Mouse (Mus musculus): ENCODE data around the gene Znrd1. TPM values are rescaled to one million over a fixed set of nuclear protein-coding genes. Genes with fewer than 3 reads are reported as not detected.
"Not testable (repeated sequence)": the region's sequence is repeated elsewhere in the genome, so short reads cannot be mapped to it uniquely, and the experiment has no call there.

Znrd1 gene
- total RNA-seq (2021), result 10 to 100 TPM; 21.9 to 22.1 TPM
- long read RNA-seq, experiment 1, transcript Znrd1-202 (5 exons, 710 nt), result major isoform, 8 of 8 reads
- long read RNA-seq, experiment 1, partial matches to known transcripts, result 0 of 8 reads
- long read RNA-seq, experiment 1, other reads (novel, unspliced or antisense), result 0 of 8 reads
- long read RNA-seq, experiment 2, transcript Znrd1-202 (5 exons, 710 nt), result major isoform, 5 of 7 reads
- long read RNA-seq, experiment 2, partial matches to known transcripts, result 1 of 7 reads
- long read RNA-seq, experiment 2, other reads (novel, unspliced or antisense), result 0 of 7 reads

- DNase-seq (ENCODE audit: low spot score), result peak; percentile 94
These were observed at the start of gene Znrd1, which contains the start of gene Znrd1as for GRCm38 (mm10) chr17:36957999-36958743. Gene Znrd1 (minus strand): TSS chr17:36958559. Gene Znrd1as (plus strand): TSS chr17:36958592.

GRCm38 (mm10) chr17:37003366-37003765 is 45.0 kb upstream of the Znrd1 start:
- no peak for DNase-seq (ENCODE audit: low spot score)

GRCm38 (mm10) chr17:37002364-37003330 is 44.3 kb upstream of the Znrd1 start:
- DNase-seq (ENCODE audit: low spot score), result peak; percentile 5

GRCm38 (mm10) chr17:37000863-37001262 is 42.5 kb upstream of the Znrd1 start, which contains the start of gene Zfp57:
Gene Zfp57 (plus strand): TSS chr17:37001163.
- DNase-seq (ENCODE audit: low spot score), result no peak

- DNase-seq (ENCODE audit: low spot score), result no peak
These were observed 40.1 kb upstream of the Znrd1 start for GRCm38 (mm10) chr17:36998477-36998876.

- peak; percentile 53 for DNase-seq (ENCODE audit: low spot score)
These were observed 38.8 kb upstream of the Znrd1 start for GRCm38 (mm10) chr17:36997033-36997735.

GRCm38 (mm10) chr17:36995448-36995847 is 37.1 kb upstream of the Znrd1 start:
- DNase-seq (ENCODE audit: low spot score), result no peak

- DNase-seq (ENCODE audit: low spot score), result no peak
These were observed 36.2 kb upstream of the Znrd1 start for GRCm38 (mm10) chr17:36994528-36994927.

- no peak for DNase-seq (ENCODE audit: low spot score)
These were observed 35.5 kb upstream of the Znrd1 start for GRCm38 (mm10) chr17:36993770-36994325.

GRCm38 (mm10) chr17:36992336-36993104 is 34.2 kb upstream of the Znrd1 start:
- DNase-seq (ENCODE audit: low spot score), result no peak

GRCm38 (mm10) chr17:36990630-36991029 is 32.3 kb upstream of the Znrd1 start:
- DNase-seq (ENCODE audit: low spot score), result not testable (repeated sequence)

- DNase-seq (ENCODE audit: low spot score), result no peak
These were observed 31.1 kb upstream of the Znrd1 start, which contains the start of gene H2-M5 for GRCm38 (mm10) chr17:36989437-36989836. Gene H2-M5 (minus strand): TSS chr17:36989537.

- DNase-seq (ENCODE audit: low spot score), result no peak
These were observed 30.1 kb upstream of the Znrd1 start for GRCm38 (mm10) chr17:36988475-36988874.

GRCm38 (mm10) chr17:36982253-36983155 is 24.1 kb upstream of the Znrd1 start:
- DNase-seq (ENCODE audit: low spot score), result no peak

- DNase-seq (ENCODE audit: low spot score), result no peak
These were observed 23.5 kb upstream of the Znrd1 start for GRCm38 (mm10) chr17:36981845-36982244.

- peak; percentile 38 for DNase-seq (ENCODE audit: low spot score)
These were observed 23.0 kb upstream of the Znrd1 start, which contains the start of gene 2410137M14Rik for GRCm38 (mm10) chr17:36981221-36981813. Gene 2410137M14Rik (minus strand): TSS chr17:36981237.

- DNase-seq (ENCODE audit: low spot score), result no peak
These were observed 15.0 kb upstream of the Znrd1 start for GRCm38 (mm10) chr17:36973271-36973787.

- no peak for DNase-seq (ENCODE audit: low spot score)
These were observed 14.4 kb upstream of the Znrd1 start for GRCm38 (mm10) chr17:36972791-36973190.
